17 mouse cellular contexts compared by ENCODE assay signal in genomic region chr3:86784930-86785329, GRCm38 (mm10).
DNase-seq lines count a peak whose midpoint lies in the region; ATAC-seq lines count a peak whose summit lies in the region.
"Had no signal": no experiment of that assay in that cellular context is flagged by ENCODE, and none has a peak within 500 bp of the region (broad histone marks: within the 10 kb centered on the region; RNA-seq: fewer than 3 reads in every experiment).

No protein-coding gene starts in this region.

- H3K27ac ChIP-seq in hindbrain, embryonic 12.5 days, result 0 out of 2 replicates have a peak overlapping the region, but pooled peaks have one; percentile 30
- no peak overlapping the region for H3K27ac ChIP-seq in hindbrain, embryonic 14.5 days
- H3K27ac ChIP-seq in hindbrain, embryonic 16.5 days (ENCODE audit: low read depth, low read length), result peak overlapping the region; percentile 51; the same call in 1 of the 2 replicates
- H3K27ac ChIP-seq in stomach, embryonic 16.5 days (ENCODE audit: low read length), result no peak overlapping the region
- H3K27ac ChIP-seq: embryonic facial prominence, embryonic 12.5 days; heart, embryonic 15.5 days; limb, embryonic 13.5 days; liver, embryonic 13.5 days; lung, embryonic 15.5 days; midbrain, embryonic 15.5 days had no signal

- no peak overlapping the region for H3K4me2 ChIP-seq in hindbrain, embryonic 12.5 days (replicated peaks)
- no peak overlapping the region for H3K4me2 ChIP-seq in hindbrain, embryonic 14.5 days (replicated peaks)
- no peak overlapping the region for H3K4me2 ChIP-seq in hindbrain, embryonic 16.5 days (ENCODE audit: low read length)
- H3K4me2 ChIP-seq in stomach, embryonic 16.5 days (ENCODE audit: low read depth, low read length), result no peak overlapping the region
- H3K4me2 ChIP-seq: embryonic facial prominence, embryonic 12.5 days; heart, embryonic 15.5 days; limb, embryonic 13.5 days; liver, embryonic 13.5 days; lung, embryonic 15.5 days; midbrain, embryonic 15.5 days had no signal

- ATAC-seq in hindbrain, embryonic 12.5 days (ENCODE audit: low FRiP score), result no peak
- no peak for ATAC-seq in hindbrain, embryonic 14.5 days (ENCODE audit: low FRiP score)
- ATAC-seq in hindbrain, embryonic 16.5 days, result no peak
- ATAC-seq in stomach, embryonic 16.5 days (ENCODE audit: insufficient read depth, low FRiP score), result no peak
- ATAC-seq: forebrain, embryonic 14.5 days; midbrain, embryonic 15.5 days had no signal

- H3K4me3 ChIP-seq in hindbrain, embryonic 12.5 days, result no peak overlapping the region
- H3K4me3 ChIP-seq in hindbrain, embryonic 14.5 days (replicated peaks; ENCODE audit: low read length), result no peak overlapping the region
- H3K4me3 ChIP-seq in hindbrain, embryonic 16.5 days (ENCODE audit: low read length), result no peak overlapping the region
- H3K4me3 ChIP-seq in stomach, embryonic 16.5 days (replicated peaks; ENCODE audit: low read length), result no peak overlapping the region
- H3K4me3 ChIP-seq: embryonic facial prominence, embryonic 12.5 days; heart, embryonic 15.5 days; limb, embryonic 13.5 days; liver, embryonic 13.5 days; lung, embryonic 15.5 days; midbrain, embryonic 15.5 days had no signal

- H3K4me1 ChIP-seq in hindbrain, embryonic 12.5 days, result peaks cover 14% of the 10 kb centered on the region
- peaks cover 17% of the 10 kb centered on the region; the same call in 1 of the 2 replicates for H3K4me1 ChIP-seq in hindbrain, embryonic 14.5 days (replicated peaks; ENCODE audit: control insufficient read depth, insufficient read depth, low read length)
- H3K4me1 ChIP-seq in hindbrain, embryonic 16.5 days (ENCODE audit: control insufficient read depth, insufficient read depth, low read depth, low read length), result peaks cover 22% of the 10 kb centered on the region
- peaks cover 22% of the 10 kb centered on the region for H3K4me1 ChIP-seq in stomach, embryonic 16.5 days (ENCODE audit: control insufficient read depth, insufficient read depth, low read length)

- H3K36me3 ChIP-seq in hindbrain, embryonic 12.5 days, result peaks cover 44% of the 10 kb centered on the region; the same call in 1 of the 2 replicates
- peaks cover 59% of the 10 kb centered on the region for H3K36me3 ChIP-seq in hindbrain, embryonic 14.5 days (replicated peaks; ENCODE audit: control insufficient read depth, insufficient read depth)
- peaks cover 7% of the 10 kb centered on the region; the same call in 1 of the 2 replicates for H3K36me3 ChIP-seq in hindbrain, embryonic 16.5 days (ENCODE audit: control insufficient read depth, insufficient read depth, low read length)
- no peaks in the 10 kb centered on the region for H3K36me3 ChIP-seq in stomach, embryonic 16.5 days (ENCODE audit: control insufficient read depth, insufficient read depth, low read length)
- H3K36me3 ChIP-seq: heart, embryonic 15.5 days; lung, embryonic 15.5 days; midbrain, embryonic 15.5 days had no signal

- DNase-seq in hindbrain, embryonic 14.5 days (ENCODE audit: low spot score), result no peak
- peak; percentile 22 to 23 for DNase-seq in right cerebral cortex, postnatal 10 days (ENCODE audit: low spot score in 2 of 2)
- no peak for DNase-seq in right cerebral cortex, adult 18-20 months
- no peak for DNase-seq in thymus, postnatal 4 days
- DNase-seq: cerebellum, adult 2 months; liver, embryonic 13.5 days; retina, postnatal 1 day; thymus, postnatal 25 days had no signal

- WGBS in hindbrain, embryonic 12.5 days, result 75% methylated on average over 11 of the region's 11 CpGs
- 80% methylated on average over 11 of the region's 11 CpGs for WGBS in hindbrain, embryonic 14.5 days
- 74% methylated on average over 11 of the region's 11 CpGs for WGBS in hindbrain, embryonic 16.5 days
- WGBS in stomach, embryonic 16.5 days, result 61% methylated on average over 11 of the region's 11 CpGs

- H3K9ac ChIP-seq in hindbrain, embryonic 12.5 days, result no peak overlapping the region
- no peak overlapping the region for H3K9ac ChIP-seq in hindbrain, embryonic 14.5 days
- H3K9ac ChIP-seq in hindbrain, embryonic 16.5 days (ENCODE audit: low read depth, low read length), result no peak overlapping the region
- 0 out of 2 replicates have a peak overlapping the region, but pooled peaks have one; percentile 20 for H3K9ac ChIP-seq in stomach, embryonic 16.5 days (ENCODE audit: low read length)
- H3K9ac ChIP-seq: embryonic facial prominence, embryonic 12.5 days; heart, embryonic 15.5 days; limb, embryonic 13.5 days; liver, embryonic 13.5 days; lung, embryonic 15.5 days; midbrain, embryonic 15.5 days had no signal

- no peaks in the 10 kb centered on the region for H3K27me3 ChIP-seq in hindbrain, embryonic 12.5 days
- no peaks in the 10 kb centered on the region for H3K27me3 ChIP-seq in hindbrain, embryonic 14.5 days (ENCODE audit: control insufficient read depth, insufficient read depth, low read length)
- H3K27me3 ChIP-seq in hindbrain, embryonic 16.5 days (replicated peaks; ENCODE audit: control insufficient read depth, insufficient read depth, low read length), result no peaks in the 10 kb centered on the region
- no peaks in the 10 kb centered on the region for H3K27me3 ChIP-seq in stomach, embryonic 16.5 days (ENCODE audit: control insufficient read depth, insufficient read depth, low read length)
- H3K27me3 ChIP-seq: embryonic facial prominence, embryonic 12.5 days; heart, embryonic 15.5 days; limb, embryonic 13.5 days; liver, embryonic 13.5 days; lung, embryonic 15.5 days; midbrain, embryonic 15.5 days had no signal

- H3K9me3 ChIP-seq in hindbrain, embryonic 12.5 days (replicated peaks), result no peaks in the 10 kb centered on the region
- no peaks in the 10 kb centered on the region for H3K9me3 ChIP-seq in hindbrain, embryonic 14.5 days (ENCODE audit: control insufficient read depth, low read length)
- H3K9me3 ChIP-seq in hindbrain, embryonic 16.5 days (ENCODE audit: control insufficient read depth, low read length), result no peaks in the 10 kb centered on the region
- H3K9me3 ChIP-seq in stomach, embryonic 16.5 days (replicated peaks; ENCODE audit: control insufficient read depth, low read length), result no peaks in the 10 kb centered on the region
- H3K9me3 ChIP-seq: embryonic facial prominence, embryonic 12.5 days; heart, embryonic 15.5 days; limb, embryonic 13.5 days; liver, embryonic 13.5 days; lung, embryonic 15.5 days; midbrain, embryonic 15.5 days had no signal

Comparison
In these comparisons a context has a peak if more than half of its experiments do, and no peak if none do; other contexts are left out.
1. H3K27ac ChIP-seq: peak in hindbrain, embryonic 12.5 days (single experiment) and hindbrain, embryonic 16.5 days (single experiment); none in hindbrain, embryonic 14.5 days (single experiment) and stomach, embryonic 16.5 days (single experiment).
2. DNase-seq: peak in right cerebral cortex, postnatal 10 days (2 of 2); none in hindbrain, embryonic 14.5 days (single experiment), right cerebral cortex, adult 18-20 months (single experiment) and thymus, postnatal 4 days (single experiment).